Mouse (Mus musculus): ENCODE data around the gene Akap3. TPM values are rescaled to one million over a fixed set of nuclear protein-coding genes. Genes with fewer than 3 reads are reported as not detected.

The Akap3 gene
- 426 and 443 TPM in 2 replicates for polyA plus RNA-seq (2012; rRNA removed)

GRCm38 (mm10) chr6:126852881-126853280 lies at the start of gene Akap3:
TSS of gene Akap3 (plus strand) at chr6:126853098.
- no peaks in the 10 kb centered on the region for H3K36me3 ChIP-seq (ENCODE audit: control insufficient read depth, insufficient read depth, low read length)
- no peak for TF ChIP-seq POLR2A (IDR thresholded peaks at IDR 0.05; ENCODE audit: control insufficient read depth, low read depth, low read length)
- TF ChIP-seq CTCF (IDR thresholded peaks at IDR 0.05; ENCODE audit: control insufficient read depth, insufficient read depth, insufficient replicate concordance, low read depth, low read length), result no peak
- H3K4me1 ChIP-seq (ENCODE audit: control insufficient read depth, insufficient read depth, low read length), result peaks cover 6% of the 10 kb centered on the region
- peak within 1 kb of the TSS; percentile 90 for H3K4me3 ChIP-seq (ENCODE audit: control insufficient read depth, low read depth, low read length)
- peak within 1 kb of the TSS; percentile 83 for H3K27ac ChIP-seq (ENCODE audit: control insufficient read depth, insufficient read depth, low read depth, low read length)
- no peaks in the 10 kb centered on the region for H3K27me3 ChIP-seq (ENCODE audit: control insufficient read depth, insufficient read depth, low read length)

- Histone ChIP-seq H3K27me3 (ENCODE audit: control insufficient read depth, insufficient read depth, low read length) (no peaks in the 10 kb centered on the region), H3K4me1 (ENCODE audit: control insufficient read depth, insufficient read depth, low read length) (no peaks in the 10 kb centered on the region), H3K4me3 (ENCODE audit: control insufficient read depth, low read depth, low read length) (no peak overlapping the region)
Observed at GRCm38 (mm10) chr6:126806783-126807182, 46.1 kb upstream of the Akap3 start.

GRCm38 (mm10) chr6:126808134-126808533 lies 44.8 kb upstream of the Akap3 start:
- H3K4me1 ChIP-seq (ENCODE audit: control insufficient read depth, insufficient read depth, low read length), result no peaks in the 10 kb centered on the region
- no peak overlapping the region for H3K27ac ChIP-seq (ENCODE audit: control insufficient read depth, insufficient read depth, low read depth, low read length)
- H3K27me3 ChIP-seq (ENCODE audit: control insufficient read depth, insufficient read depth, low read length), result no peaks in the 10 kb centered on the region
- TF ChIP-seq POLR2A (IDR thresholded peaks at IDR 0.05; ENCODE audit: control insufficient read depth, low read depth, low read length) (no peak), CTCF (IDR thresholded peaks at IDR 0.05; ENCODE audit: control insufficient read depth, insufficient read depth, insufficient replicate concordance, low read depth, low read length) (no peak)
- no peaks in the 10 kb centered on the region for H3K36me3 ChIP-seq (ENCODE audit: control insufficient read depth, insufficient read depth, low read length)
- no peak overlapping the region for H3K4me3 ChIP-seq (ENCODE audit: control insufficient read depth, low read depth, low read length)

More at GRCm38 (mm10) chr6:126806783-126807182, 46.1 kb upstream of the Akap3 start:
- Histone ChIP-seq H3K27ac (ENCODE audit: control insufficient read depth, insufficient read depth, low read depth, low read length) (no peak overlapping the region), H3K36me3 (ENCODE audit: control insufficient read depth, insufficient read depth, low read length) (no peaks in the 10 kb centered on the region)
- TF ChIP-seq CTCF (IDR thresholded peaks at IDR 0.05; ENCODE audit: control insufficient read depth, insufficient read depth, insufficient replicate concordance, low read depth, low read length), result no peak; the same call in 1 of the 2 replicates
- no peak for TF ChIP-seq POLR2A (IDR thresholded peaks at IDR 0.05; ENCODE audit: control insufficient read depth, low read depth, low read length)

GRCm38 (mm10) chr6:126808561-126808960 lies 44.3 kb upstream of the Akap3 start:
- Histone ChIP-seq H3K4me1 (ENCODE audit: control insufficient read depth, insufficient read depth, low read length) (no peaks in the 10 kb centered on the region), H3K27ac (ENCODE audit: control insufficient read depth, insufficient read depth, low read depth, low read length) (no peak overlapping the region), H3K27me3 (ENCODE audit: control insufficient read depth, insufficient read depth, low read length) (no peaks in the 10 kb centered on the region), H3K4me3 (ENCODE audit: control insufficient read depth, low read depth, low read length) (no peak overlapping the region), H3K36me3 (ENCODE audit: control insufficient read depth, insufficient read depth, low read length) (no peaks in the 10 kb centered on the region)
- TF ChIP-seq CTCF (IDR thresholded peaks at IDR 0.05; ENCODE audit: control insufficient read depth, insufficient read depth, insufficient replicate concordance, low read depth, low read length) (no peak), POLR2A (IDR thresholded peaks at IDR 0.05; ENCODE audit: control insufficient read depth, low read depth, low read length) (no peak)

GRCm38 (mm10) chr6:126811481-126811880 lies 41.4 kb upstream of the Akap3 start:
- no peaks in the 10 kb centered on the region for H3K4me1 ChIP-seq (ENCODE audit: control insufficient read depth, insufficient read depth, low read length)
- no peaks in the 10 kb centered on the region for H3K27me3 ChIP-seq (ENCODE audit: control insufficient read depth, insufficient read depth, low read length)
- no peaks in the 10 kb centered on the region for H3K36me3 ChIP-seq (ENCODE audit: control insufficient read depth, insufficient read depth, low read length)
- TF ChIP-seq CTCF (IDR thresholded peaks at IDR 0.05; ENCODE audit: control insufficient read depth, insufficient read depth, insufficient replicate concordance, low read depth, low read length) (no peak), POLR2A (IDR thresholded peaks at IDR 0.05; ENCODE audit: control insufficient read depth, low read depth, low read length) (no peak)
- no peak overlapping the region for H3K4me3 ChIP-seq (ENCODE audit: control insufficient read depth, low read depth, low read length)
- H3K27ac ChIP-seq (ENCODE audit: control insufficient read depth, insufficient read depth, low read depth, low read length), result no peak overlapping the region

- TF ChIP-seq CTCF (IDR thresholded peaks at IDR 0.05; ENCODE audit: control insufficient read depth, insufficient read depth, insufficient replicate concordance, low read depth, low read length), result no peak
- no peak for TF ChIP-seq POLR2A (IDR thresholded peaks at IDR 0.05; ENCODE audit: control insufficient read depth, low read depth, low read length)
- H3K27me3 ChIP-seq (ENCODE audit: control insufficient read depth, insufficient read depth, low read length), result no peaks in the 10 kb centered on the region
- H3K36me3 ChIP-seq (ENCODE audit: control insufficient read depth, insufficient read depth, low read length), result no peaks in the 10 kb centered on the region
- no peak overlapping the region for H3K4me3 ChIP-seq (ENCODE audit: control insufficient read depth, low read depth, low read length)
- no peaks in the 10 kb centered on the region for H3K4me1 ChIP-seq (ENCODE audit: control insufficient read depth, insufficient read depth, low read length)
- no peak overlapping the region for H3K27ac ChIP-seq (ENCODE audit: control insufficient read depth, insufficient read depth, low read depth, low read length)
Observed at GRCm38 (mm10) chr6:126815206-126815750, 37.6 kb upstream of the Akap3 start.

- Histone ChIP-seq H3K27me3 (ENCODE audit: control insufficient read depth, insufficient read depth, low read length) (no peaks in the 10 kb centered on the region), H3K4me1 (ENCODE audit: control insufficient read depth, insufficient read depth, low read length) (no peaks in the 10 kb centered on the region)
Observed at GRCm38 (mm10) chr6:126816338-126816737, 36.6 kb upstream of the Akap3 start.

More at GRCm38 (mm10) chr6:126816338-126816737, 36.6 kb upstream of the Akap3 start:
- TF ChIP-seq POLR2A (IDR thresholded peaks at IDR 0.05; ENCODE audit: control insufficient read depth, low read depth, low read length) (no peak), CTCF (IDR thresholded peaks at IDR 0.05; ENCODE audit: control insufficient read depth, insufficient read depth, insufficient replicate concordance, low read depth, low read length) (no peak)
- no peak overlapping the region for H3K4me3 ChIP-seq (ENCODE audit: control insufficient read depth, low read depth, low read length)
- H3K36me3 ChIP-seq (ENCODE audit: control insufficient read depth, insufficient read depth, low read length), result no peaks in the 10 kb centered on the region
- no peak overlapping the region for H3K27ac ChIP-seq (ENCODE audit: control insufficient read depth, insufficient read depth, low read depth, low read length)

All from testis, adult 2 months (tissue).